Mouse (Mus musculus): ENCODE results near the gene Gm20518. TPM values are rescaled to one million over a fixed set of nuclear protein-coding genes. Genes with fewer than 3 reads are reported as not detected.

Gene Gm20518
- polyA plus RNA-seq, 1 experiment from 2014 or later: 0.15 TPM

DNA sequence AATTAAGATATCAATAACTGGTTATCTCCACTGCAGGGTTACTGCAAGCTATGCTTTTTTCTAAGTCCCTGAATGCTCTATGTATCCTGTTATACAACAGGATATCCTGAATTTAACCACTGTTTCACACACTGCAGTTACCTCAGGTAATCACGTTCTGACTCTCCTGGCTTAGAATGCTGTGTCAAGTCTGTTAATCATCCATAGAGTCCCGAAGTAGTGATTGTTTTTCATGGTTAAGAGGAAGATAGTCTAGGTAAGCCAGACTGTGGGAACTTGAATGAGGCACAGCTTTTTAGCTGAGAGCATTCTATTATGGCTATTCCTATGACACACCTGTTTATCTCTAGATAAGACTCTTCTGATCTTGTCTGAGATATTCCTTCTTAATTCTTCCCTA lies 26.2 kb downstream of the Gm20518 start:
- whole genome bisulfite sequencing: 93% methylated on average over 2 of the region's 2 CpGs
- Histone ChIP-seq H3K4me3 (ENCODE audit: low read depth, low read length) (no peak overlapping the region), H3K36me3 (ENCODE audit: control insufficient read depth, insufficient read depth, low read length) (no peaks in the 10 kb centered on the region; the same call in 1 of the 2 replicates)

DNA sequence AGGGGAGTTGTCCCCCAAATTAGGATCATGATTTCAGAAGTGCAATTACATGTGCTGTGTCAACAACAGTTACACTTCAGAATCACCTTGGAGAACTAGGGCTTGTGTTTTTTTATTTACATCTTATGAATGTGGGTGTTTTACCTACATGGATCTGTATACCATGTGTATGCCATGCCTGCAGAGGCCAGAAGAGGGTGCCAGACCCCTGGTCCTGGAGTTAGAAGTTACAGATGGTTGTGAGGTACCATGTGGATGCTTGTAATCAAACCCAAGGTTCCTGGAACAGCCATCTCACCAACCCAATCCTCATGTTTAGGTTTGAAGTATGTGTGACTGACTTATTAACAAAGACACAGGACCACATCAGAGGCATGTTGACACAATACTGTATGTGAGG lies 32.9 kb downstream of the Gm20518 start:
- Histone ChIP-seq H3K4me2 (replicated peaks; ENCODE audit: low read depth, low read length) (no peak overlapping the region), H3K27me3 (ENCODE audit: control insufficient read depth, insufficient read depth, low read length) (no peaks in the 10 kb centered on the region), H3K36me3 (ENCODE audit: control insufficient read depth, insufficient read depth, low read length) (0 out of 2 replicates have a peak, but pooled peaks cover 9% of the 10 kb centered on the region), H3K9ac (ENCODE audit: low read depth, low read length) (no peak overlapping the region), H3K4me3 (ENCODE audit: low read depth, low read length) (no peak overlapping the region), H3K27ac (ENCODE audit: low read depth, low read length) (no peak overlapping the region), H3K9me3 (ENCODE audit: control insufficient read depth, low read length) (no peaks in the 10 kb centered on the region), H3K4me1 (replicated peaks; ENCODE audit: control insufficient read depth, insufficient read depth, low read length) (no peaks in the 10 kb centered on the region)
- ATAC-seq (ENCODE audit: low FRiP score) (no peak), DNase-seq (ENCODE audit: low spot score) (peak; percentile 42)

More for the DNA sequence above, 26.2 kb downstream of the Gm20518 start:
- ATAC-seq (ENCODE audit: low FRiP score) (no peak), DNase-seq (ENCODE audit: low spot score) (no peak)
- Histone ChIP-seq H3K4me1 (replicated peaks; ENCODE audit: control insufficient read depth, insufficient read depth, low read length) (no peaks in the 10 kb centered on the region), H3K27me3 (ENCODE audit: control insufficient read depth, insufficient read depth, low read length) (no peaks in the 10 kb centered on the region), H3K4me2 (replicated peaks; ENCODE audit: low read depth, low read length) (no peak overlapping the region), H3K9ac (ENCODE audit: low read depth, low read length) (no peak overlapping the region), H3K9me3 (ENCODE audit: control insufficient read depth, low read length) (no peaks in the 10 kb centered on the region), H3K27ac (ENCODE audit: low read depth, low read length) (no peak overlapping the region)

DNA sequence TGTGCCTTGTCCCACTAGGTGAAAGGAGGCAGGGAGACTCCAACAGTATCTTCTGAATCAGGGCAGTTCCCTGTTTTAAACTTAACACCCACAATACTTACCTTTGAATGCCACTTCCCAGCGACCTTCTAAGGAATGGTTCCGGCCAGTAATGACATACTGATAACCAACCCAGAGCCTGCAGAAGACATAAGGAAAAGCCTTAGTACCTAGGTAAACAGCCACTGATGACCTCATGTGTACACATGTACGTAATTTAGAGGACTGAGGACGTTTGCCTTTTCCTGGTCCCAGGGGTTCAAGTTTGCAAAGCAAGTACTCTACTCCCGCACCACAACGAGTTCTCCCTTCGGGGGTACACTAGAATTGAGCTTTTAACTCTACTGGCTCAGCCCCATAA lies 34.3 kb downstream of the Gm20518 start:
- no peak for ATAC-seq (ENCODE audit: low FRiP score)
- Histone ChIP-seq H3K9ac (ENCODE audit: low read depth, low read length) (no peak overlapping the region), H3K27ac (ENCODE audit: low read depth, low read length) (no peak overlapping the region), H3K36me3 (ENCODE audit: control insufficient read depth, insufficient read depth, low read length) (0 out of 2 replicates have a peak, but pooled peaks cover 9% of the 10 kb centered on the region), H3K4me2 (replicated peaks; ENCODE audit: low read depth, low read length) (no peak overlapping the region), H3K9me3 (ENCODE audit: control insufficient read depth, low read length) (no peaks in the 10 kb centered on the region), H3K4me3 (ENCODE audit: low read depth, low read length) (no peak overlapping the region), H3K4me1 (replicated peaks; ENCODE audit: control insufficient read depth, insufficient read depth, low read length) (no peaks in the 10 kb centered on the region), H3K27me3 (ENCODE audit: control insufficient read depth, insufficient read depth, low read length) (no peaks in the 10 kb centered on the region)
- DNase-seq (ENCODE audit: low spot score): no peak
- WGBS: 95% methylated on average over 7 of the region's 7 CpGs

DNA sequence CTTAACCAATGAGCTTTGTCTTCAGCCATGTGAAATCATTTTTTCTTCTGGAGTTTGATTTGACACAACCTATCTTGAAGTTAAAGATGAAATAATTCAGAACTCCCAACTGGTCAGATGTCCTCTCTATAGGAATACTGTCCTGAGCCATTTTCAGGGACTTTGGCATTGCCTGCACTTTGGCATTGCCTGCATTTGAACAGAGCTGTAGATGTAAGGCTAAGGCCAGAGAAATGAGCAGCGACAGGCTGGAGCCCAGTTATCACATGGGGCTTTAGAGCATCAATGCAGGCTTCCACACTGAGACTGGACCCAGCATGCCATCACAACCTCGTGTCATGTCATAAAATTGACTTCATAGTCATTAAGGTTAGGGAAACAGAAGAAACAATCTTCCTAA lies 38.2 kb downstream of the Gm20518 start:
- Histone ChIP-seq H3K4me2 (replicated peaks; ENCODE audit: low read depth, low read length) (no peak overlapping the region), H3K9ac (ENCODE audit: low read depth, low read length) (no peak overlapping the region), H3K36me3 (ENCODE audit: control insufficient read depth, insufficient read depth, low read length) (peaks cover 12% of the 10 kb centered on the region; the same call in 1 of the 2 replicates), H3K4me1 (replicated peaks; ENCODE audit: control insufficient read depth, insufficient read depth, low read length) (no peaks in the 10 kb centered on the region), H3K9me3 (ENCODE audit: control insufficient read depth, low read length) (no peaks in the 10 kb centered on the region), H3K27ac (ENCODE audit: low read depth, low read length) (no peak overlapping the region), H3K4me3 (ENCODE audit: low read depth, low read length) (no peak overlapping the region), H3K27me3 (ENCODE audit: control insufficient read depth, insufficient read depth, low read length) (no peaks in the 10 kb centered on the region)
- no peak for ATAC-seq (ENCODE audit: low FRiP score)
- WGBS: 82% methylated on average over 2 of the region's 2 CpGs
- DNase-seq (ENCODE audit: low spot score): no peak

DNA sequence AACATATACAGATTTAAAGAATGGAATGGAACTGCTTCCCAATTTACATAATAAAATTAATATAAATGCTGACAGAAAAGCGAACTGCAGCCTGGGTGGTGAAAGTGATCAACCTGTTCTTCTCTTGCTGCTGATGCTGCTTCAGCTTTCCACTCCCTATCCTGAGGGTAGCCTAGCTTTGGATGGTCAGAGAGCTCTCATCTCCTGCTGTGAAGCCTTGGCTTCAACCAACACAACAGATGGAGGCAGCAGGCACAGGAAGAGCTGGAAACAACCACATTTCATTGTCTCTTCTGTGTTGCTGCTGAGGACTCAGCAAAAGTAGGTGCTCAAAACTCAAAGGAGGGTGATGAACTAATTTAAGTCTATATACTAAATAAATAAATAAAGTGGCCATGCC lies 39.6 kb downstream of the Gm20518 start:
- ATAC-seq (ENCODE audit: low FRiP score) (no peak), DNase-seq (ENCODE audit: low spot score) (no peak)
- no peak overlapping the region for H3K27ac ChIP-seq (ENCODE audit: low read depth, low read length)
- H3K9me3 ChIP-seq (ENCODE audit: control insufficient read depth, low read length): no peaks in the 10 kb centered on the region
- 91% methylated on average over 1 of the region's 1 CpGs for WGBS
- no peak overlapping the region for H3K4me2 ChIP-seq (replicated peaks; ENCODE audit: low read depth, low read length)
- no peaks in the 10 kb centered on the region for H3K27me3 ChIP-seq (ENCODE audit: control insufficient read depth, insufficient read depth, low read length)
- peaks cover 5% of the 10 kb centered on the region; the same call in 1 of the 2 replicates for H3K36me3 ChIP-seq (ENCODE audit: control insufficient read depth, insufficient read depth, low read length)
- H3K4me3 ChIP-seq (ENCODE audit: low read depth, low read length): no peak overlapping the region
- no peak overlapping the region for H3K9ac ChIP-seq (ENCODE audit: low read depth, low read length)
- no peaks in the 10 kb centered on the region for H3K4me1 ChIP-seq (replicated peaks; ENCODE audit: control insufficient read depth, insufficient read depth, low read length)

DNA sequence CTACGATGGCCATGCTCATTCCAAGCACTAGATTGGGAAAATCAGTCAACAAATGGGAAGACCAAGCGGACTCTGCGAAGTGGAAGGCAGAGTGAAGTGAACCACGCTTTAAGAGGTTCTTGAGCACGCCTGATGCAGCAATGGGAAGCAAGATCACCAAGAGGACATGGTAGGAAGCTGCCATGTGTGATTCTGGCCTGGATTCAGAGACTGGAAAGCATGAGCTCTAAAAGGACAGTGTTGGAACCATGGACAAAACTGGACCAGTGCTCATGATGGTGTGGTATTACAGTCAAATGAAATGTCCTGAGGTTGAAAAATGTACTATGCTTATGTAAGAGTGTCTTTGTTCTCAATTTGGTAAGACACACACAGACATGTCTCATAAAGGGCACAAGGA lies 40.1 kb downstream of the Gm20518 start:
- Histone ChIP-seq H3K27ac (ENCODE audit: low read depth, low read length) (no peak overlapping the region), H3K4me2 (replicated peaks; ENCODE audit: low read depth, low read length) (no peak overlapping the region), H3K36me3 (ENCODE audit: control insufficient read depth, insufficient read depth, low read length) (peaks cover 5% of the 10 kb centered on the region; the same call in 1 of the 2 replicates), H3K4me1 (replicated peaks; ENCODE audit: control insufficient read depth, insufficient read depth, low read length) (no peaks in the 10 kb centered on the region), H3K4me3 (ENCODE audit: low read depth, low read length) (no peak overlapping the region), H3K9me3 (ENCODE audit: control insufficient read depth, low read length) (no peaks in the 10 kb centered on the region), H3K9ac (ENCODE audit: low read depth, low read length) (no peak overlapping the region), H3K27me3 (ENCODE audit: control insufficient read depth, insufficient read depth, low read length) (no peaks in the 10 kb centered on the region)
- DNase-seq (ENCODE audit: low spot score) (no peak), ATAC-seq (ENCODE audit: low FRiP score) (no peak)
- WGBS: 95% methylated on average over 5 of the region's 5 CpGs

DNA sequence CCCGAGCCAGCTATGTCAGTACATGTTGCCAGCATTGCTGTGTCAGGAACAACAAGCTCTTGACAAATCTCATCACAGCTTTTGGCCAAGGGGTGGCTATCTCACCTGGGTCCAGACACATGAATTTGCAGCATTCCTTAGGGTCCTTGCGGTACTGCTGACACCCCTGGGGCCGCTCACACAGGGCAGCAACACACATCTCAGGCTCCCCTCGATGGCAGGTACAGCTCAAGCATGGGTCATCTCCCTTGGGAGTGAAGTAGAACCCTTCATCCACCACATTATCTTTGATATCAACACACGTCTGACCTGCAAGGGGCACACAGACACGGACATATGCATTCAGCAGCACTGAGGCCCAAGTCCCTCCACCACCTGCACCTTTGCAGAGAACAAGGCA lies 42.0 kb downstream of the Gm20518 start:
- Histone ChIP-seq H3K9me3 (ENCODE audit: control insufficient read depth, low read length) (no peaks in the 10 kb centered on the region), H3K36me3 (ENCODE audit: control insufficient read depth, insufficient read depth, low read length) (peaks cover 5% of the 10 kb centered on the region), H3K4me1 (replicated peaks; ENCODE audit: control insufficient read depth, insufficient read depth, low read length) (no peaks in the 10 kb centered on the region), H3K27ac (ENCODE audit: low read depth, low read length) (no peak overlapping the region), H3K4me3 (ENCODE audit: low read depth, low read length) (no peak overlapping the region), H3K9ac (ENCODE audit: low read depth, low read length) (no peak overlapping the region), H3K4me2 (replicated peaks; ENCODE audit: low read depth, low read length) (no peak overlapping the region), H3K27me3 (ENCODE audit: control insufficient read depth, insufficient read depth, low read length) (no peaks in the 10 kb centered on the region)
- WGBS: 84% methylated on average over 6 of the region's 6 CpGs
- ATAC-seq (ENCODE audit: low FRiP score): no peak
- no peak for DNase-seq (ENCODE audit: low spot score)

DNA sequence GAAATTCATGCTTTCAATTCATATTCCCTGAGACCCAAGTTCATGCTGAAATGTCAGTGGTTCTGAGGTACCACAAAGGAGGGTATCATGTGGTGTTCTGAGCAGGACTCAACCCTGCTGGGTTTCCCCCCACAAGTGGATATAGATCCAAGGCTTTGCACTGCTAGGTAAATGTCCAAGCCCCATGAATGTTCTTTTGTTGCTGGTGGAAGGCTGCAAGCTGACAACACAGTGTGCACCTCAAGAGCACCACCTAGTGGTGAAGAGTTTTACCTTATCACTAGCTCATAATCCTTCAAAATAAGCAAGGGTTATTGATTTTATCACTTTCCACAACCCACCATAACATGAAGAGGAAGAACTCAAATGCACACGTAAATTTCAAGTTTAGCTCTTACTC lies 42.5 kb downstream of the Gm20518 start:
- Histone ChIP-seq H3K27ac (ENCODE audit: low read depth, low read length) (no peak overlapping the region), H3K4me1 (replicated peaks; ENCODE audit: control insufficient read depth, insufficient read depth, low read length) (no peaks in the 10 kb centered on the region), H3K4me3 (ENCODE audit: low read depth, low read length) (no peak overlapping the region), H3K9ac (ENCODE audit: low read depth, low read length) (no peak overlapping the region), H3K4me2 (replicated peaks; ENCODE audit: low read depth, low read length) (no peak overlapping the region), H3K9me3 (ENCODE audit: control insufficient read depth, low read length) (no peaks in the 10 kb centered on the region), H3K36me3 (ENCODE audit: control insufficient read depth, insufficient read depth, low read length) (peaks cover 5% of the 10 kb centered on the region), H3K27me3 (ENCODE audit: control insufficient read depth, insufficient read depth, low read length) (no peaks in the 10 kb centered on the region)
- WGBS: 31% methylated on average over 1 of the region's 1 CpGs
- ATAC-seq (ENCODE audit: low FRiP score) (peak; percentile 25; the same call in 1 of the 2 replicates), DNase-seq (ENCODE audit: low spot score) (peak; percentile 84)

DNA sequence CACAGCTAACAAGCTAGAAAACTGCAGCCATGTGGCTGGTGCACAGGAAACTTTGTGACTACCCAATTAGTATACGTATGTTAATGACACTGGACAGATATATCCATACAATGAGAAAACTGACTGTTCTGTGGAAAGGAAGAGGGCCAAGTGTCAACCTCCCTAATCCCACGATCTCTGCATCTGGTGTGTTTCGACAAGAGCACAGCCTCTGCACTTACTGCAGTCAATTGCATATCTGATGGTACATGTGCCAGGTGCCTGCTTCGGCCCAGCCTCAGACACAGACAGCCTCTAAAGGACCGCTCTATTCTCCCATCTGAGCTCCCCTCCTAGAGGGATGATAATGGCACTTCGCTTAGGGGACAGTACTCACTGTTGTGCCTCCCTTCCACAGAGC lies 43.0 kb downstream of the Gm20518 start:
- no peak for DNase-seq (ENCODE audit: low spot score)
- Histone ChIP-seq H3K27me3 (ENCODE audit: control insufficient read depth, insufficient read depth, low read length) (no peaks in the 10 kb centered on the region), H3K36me3 (ENCODE audit: control insufficient read depth, insufficient read depth, low read length) (peaks cover 5% of the 10 kb centered on the region), H3K4me1 (replicated peaks; ENCODE audit: control insufficient read depth, insufficient read depth, low read length) (no peaks in the 10 kb centered on the region), H3K27ac (ENCODE audit: low read depth, low read length) (no peak overlapping the region), H3K4me3 (ENCODE audit: low read depth, low read length) (no peak overlapping the region), H3K9ac (ENCODE audit: low read depth, low read length) (no peak overlapping the region), H3K9me3 (ENCODE audit: control insufficient read depth, low read length) (no peaks in the 10 kb centered on the region), H3K4me2 (replicated peaks; ENCODE audit: low read depth, low read length) (no peak overlapping the region)
- ATAC-seq (ENCODE audit: low FRiP score): no peak
- WGBS: 96% methylated on average over 6 of the region's 6 CpGs

All from hindbrain, embryonic 11.5 days (tissue).